9 mouse cellular contexts compared by ENCODE assay signal in the genomic region with DNA sequence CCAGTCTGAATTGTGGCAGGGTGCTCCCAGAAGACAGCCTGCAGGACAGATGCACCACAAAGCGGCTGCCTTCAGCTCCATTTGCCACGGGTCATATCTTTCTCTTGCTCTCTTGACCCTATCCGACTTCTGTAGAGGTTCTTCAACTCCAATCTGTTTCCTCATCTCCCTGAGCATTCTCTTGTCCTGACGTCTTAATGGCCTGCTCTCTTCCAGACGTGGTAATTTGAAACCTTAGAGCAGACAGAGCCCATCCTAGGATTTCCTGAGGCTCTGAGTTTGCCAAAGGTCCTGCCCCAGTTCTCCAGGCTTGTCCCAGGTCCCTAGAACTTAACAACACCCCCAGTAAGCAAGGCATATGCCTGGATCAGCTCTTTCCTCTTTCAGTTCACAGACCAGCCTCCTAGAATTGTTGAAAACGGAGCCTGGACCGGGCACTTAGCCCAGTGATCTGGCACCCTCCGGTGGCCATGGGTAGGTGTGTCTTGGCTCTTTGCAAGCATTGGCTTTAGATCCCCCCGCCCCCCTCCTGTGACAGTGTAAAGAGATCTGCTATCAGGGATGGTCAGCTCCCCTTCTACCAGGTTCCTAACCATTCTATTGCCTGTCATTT. TPM values are rescaled to one million over a fixed set of nuclear protein-coding genes. Genes with fewer than 3 reads are reported as not detected.
A peak's percentile ranks its signal among the peaks of the same experiment; 100 is the strongest.
DNase-seq lines count a peak whose midpoint lies in the region; ATAC-seq lines count a peak whose summit lies in the region.
"Had no signal": no experiment of that assay in that cellular context is flagged by ENCODE, and none has a peak within 500 bp of the region (broad histone marks: within the 10 kb centered on the region; RNA-seq: fewer than 3 reads in every experiment).

No protein-coding gene starts in this region.

- no peak for ATAC-seq in CD4-positive, CD25-positive, alpha-beta regulatory T cell, adult 4 months
- no peak for ATAC-seq in heart, embryonic 14.5 days (ENCODE audit: insufficient number of reproducible peaks, insufficient read depth, low FRiP score, low read depth)

- peak overlapping the region; percentile 30 for H3K4me2 ChIP-seq in heart, embryonic 14.5 days (ENCODE audit: low read length)
- H3K4me2 ChIP-seq: neural tube, embryonic 13.5 days had no signal

- no peaks in the 10 kb centered on the region for H3K9me3 ChIP-seq in heart, embryonic 14.5 days (ENCODE audit: control insufficient read depth, low read length)
- H3K9me3 ChIP-seq: neural tube, embryonic 13.5 days had no signal

- no peaks in the 10 kb centered on the region for H3K27me3 ChIP-seq in heart, embryonic 14.5 days (ENCODE audit: control insufficient read depth, insufficient read depth, low read length)
- H3K27me3 ChIP-seq: neural tube, embryonic 13.5 days had no signal

- DNase-seq in CD4-positive, CD25-positive, alpha-beta regulatory T cell, adult 2 months (ENCODE audit: low read depth, low spot score): peak; percentile 44
- peak; percentile 50 to 83 for DNase-seq in adrenal gland, adult (ENCODE audit: inconsistent age in 2 of 2, low spot score in 1 of 2)
- peak; percentile 81 for DNase-seq in embryo, embryonic 11 days
- peak; percentile 80 to 86 for DNase-seq in kidney, postnatal 36 days
- DNase-seq in lung, postnatal 36 days: peak; percentile 71
- peak; percentile 68 to 70 for DNase-seq in spleen, adult 18-20 months

- H3K36me3 ChIP-seq in heart, embryonic 14.5 days (ENCODE audit: control insufficient read depth, insufficient read depth, low read length): no peaks in the 10 kb centered on the region
- H3K36me3 ChIP-seq: neural tube, embryonic 13.5 days had no signal

- H3K4me1 ChIP-seq in heart, embryonic 14.5 days (ENCODE audit: control insufficient read depth in 2 of 2, insufficient read depth in 2 of 2, low read length in 2 of 2): peaks cover 6 to 9% of the 10 kb centered on the region in 2 experiments; a peak in 3 of 4 replicates

- no peak overlapping the region for H3K4me3 ChIP-seq in heart, embryonic 14.5 days (ENCODE audit: control insufficient read depth in 1 of 2, insufficient read depth in 1 of 2, low read depth in 1 of 2, low read length in 2 of 2)
- H3K4me3 ChIP-seq: neural tube, embryonic 13.5 days had no signal

- H3K27ac ChIP-seq in heart, embryonic 14.5 days (replicated peaks in 1 of 2; ENCODE audit: control insufficient read depth in 1 of 2, insufficient read depth in 1 of 2, low read depth in 2 of 2, low read length in 2 of 2): no peak overlapping the region
- H3K27ac ChIP-seq: neural tube, embryonic 13.5 days had no signal

- 8% methylated on average over 9 of the region's 9 CpGs for WGBS in heart, embryonic 14.5 days

- H3K9ac ChIP-seq in heart, embryonic 14.5 days (ENCODE audit: low read length): 0 out of 2 replicates have a peak overlapping the region, but pooled peaks have one; percentile 18
- H3K9ac ChIP-seq: neural tube, embryonic 13.5 days had no signal

RNA-seq across cellular contexts. Expression of a gene that starts 38.2 kb away (rescaled TPM):
- 10 to 100 TPM in 1 of 2 experiments, 1 to 10 TPM in 1; 9.3 to 14.5 TPM for polyA plus RNA-seq in CD4-positive, CD25-positive, alpha-beta regulatory T cell, adult 4 months (2017; shearing (Covaris generic))
- polyA plus RNA-seq in heart, embryonic 14.5 days (2014; fragmentation: Nextera tagmentation; extraction: Ambion mirVana): 8.9 and 9.3 TPM in 2 replicates
